Mouse (Mus musculus): ENCODE results near the gene Cap2.

The Cap2 gene

GRCm38 (mm10) chr13:46683370-46683769 lies 181.7 kb downstream of the Cap2 start:
- DNase-seq (ENCODE audit: extremely low read depth, low read depth, low spot score): no peak

DNA sequence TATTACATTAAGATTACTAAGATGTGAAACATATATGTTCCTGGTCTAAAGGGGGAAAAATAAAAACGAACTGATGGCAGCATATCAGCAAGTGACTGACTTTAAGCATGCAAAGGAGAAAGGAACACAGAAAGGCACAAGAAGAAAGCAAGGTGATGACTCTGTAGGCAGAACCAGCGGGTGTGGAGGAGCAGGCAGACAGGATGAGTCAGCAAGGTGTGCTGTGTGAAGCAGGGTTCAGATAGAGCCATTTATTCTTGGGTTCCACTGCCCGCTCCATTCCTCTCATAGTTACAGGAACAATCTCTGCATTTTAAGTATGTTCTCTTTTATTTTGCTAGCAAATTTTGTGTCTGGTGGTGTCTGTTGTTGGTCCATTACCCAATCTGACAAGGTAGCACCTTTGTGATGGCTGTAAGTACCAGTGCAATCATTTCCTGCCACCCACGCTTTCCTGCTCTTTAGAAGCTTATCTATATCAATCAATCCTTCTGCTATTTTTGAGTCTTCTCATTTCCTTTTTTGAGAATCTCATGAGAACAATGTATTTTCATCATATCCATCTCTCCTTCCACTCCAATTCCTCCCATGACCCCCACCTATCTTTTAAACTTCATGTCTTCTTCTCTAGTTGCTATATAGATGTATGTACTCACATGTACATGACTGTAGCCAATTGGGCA lies 189.1 kb downstream of the Cap2 start:
- no peak for DNase-seq (ENCODE audit: extremely low read depth, low read depth, low spot score)

- no peak for DNase-seq (ENCODE audit: extremely low read depth, low read depth, low spot score)
Observed at GRCm38 (mm10) chr13:46695296-46695908, 193.8 kb downstream of the Cap2 start.

GRCm38 (mm10) chr13:46695932-46696331 lies 194.3 kb downstream of the Cap2 start:
- DNase-seq (ENCODE audit: extremely low read depth, low read depth, low spot score): no peak

GRCm38 (mm10) chr13:46696788-46697187 lies 195.1 kb downstream of the Cap2 start:
- no peak for DNase-seq (ENCODE audit: extremely low read depth, low read depth, low spot score)

GRCm38 (mm10) chr13:46699372-46699771 lies 197.7 kb downstream of the Cap2 start:
- no peak for DNase-seq (ENCODE audit: extremely low read depth, low read depth, low spot score)

All from fat pad, adult 2 months (tissue).